Mouse (Mus musculus) liver, adult 2 months (tissue): ENCODE measurements around the gene Nlrp3. TPM values are rescaled to one million over a fixed set of nuclear protein-coding genes. Genes with fewer than 3 reads are reported as not detected.
A peak's percentile ranks its signal among the peaks of the same experiment; 100 is the strongest.

Experiments
- DNase-seq: peaks from one replicate; pipeline ENCODE4 v3.0.0-alpha.2; 2011; ENCODE audit warnings: low read depth, low spot score; ENCODE audit errors: extremely low read depth
- H3K27ac ChIP-seq: fragments of 200-500 bp; replicated peaks from 2 replicates; pipeline ENCODE4 v1.5.1; 2012; ENCODE audit warnings: low read depth, mild to moderate bottlenecking, control low read depth, inconsistent platforms, low read length; ENCODE audit not compliant: insufficient read depth
- H3K27me3 ChIP-seq: fragments of 200-500 bp; 2 replicates; pipeline ENCODE4 v1.6.1; 2012; ENCODE audit warnings: mild to moderate bottlenecking, moderate library complexity, low read length, inconsistent platforms; ENCODE audit not compliant: control insufficient read depth, insufficient read depth
- H3K36me3 ChIP-seq: fragments of 200-500 bp; 2 replicates; pipeline ENCODE4 v1.6.1; 2012; ENCODE audit warnings: low read length, inconsistent platforms; ENCODE audit not compliant: control insufficient read depth, insufficient read depth
- H3K4me1 ChIP-seq: fragments of 200-500 bp; 2 replicates; pipeline ENCODE4 v1.6.1; 2011; ENCODE audit warnings: low read length; ENCODE audit not compliant: control insufficient read depth, insufficient read depth
- H3K4me3 ChIP-seq: fragments of 200-500 bp; 2 replicates; pipeline ENCODE4 v1.5.1; 2011; ENCODE audit warnings: low read depth, mild to moderate bottlenecking, control low read depth, low read length, moderate library complexity; ENCODE audit not compliant: insufficient read depth
- H3K79me2 ChIP-seq: fragments of 200-500 bp; 2 replicates; pipeline ENCODE4 v1.6.1; 2012; ENCODE audit warnings: inconsistent platforms, mild to moderate bottlenecking, low read length, moderate library complexity; ENCODE audit not compliant: control insufficient read depth, insufficient read depth
- H3K9ac ChIP-seq: fragments of 200-500 bp; 2 replicates; pipeline ENCODE4 v1.6.1; 2012; ENCODE audit warnings: low read depth, mild to moderate bottlenecking, control low read depth, inconsistent platforms, low read length
- CTCF ChIP-seq: fragments of 200-500 bp; IDR thresholded peaks from 2 replicates; pipeline ENCODE4 v1.5.1; 2011; ENCODE audit warnings: low read depth, low read length, control low read depth
- POLR2A ChIP-seq: fragments of 200-500 bp; IDR thresholded peaks from 2 replicates; pipeline ENCODE4 v1.6.1; 2011; ENCODE audit warnings: low read length, control low read depth; ENCODE audit not compliant: insufficient read depth; ENCODE audit errors: extremely low read depth
- WGBS: fragments of 180-500 bp; shearing (Covaris S2); methylation state at CpG from one replicate; pipeline ENCODE4 v1.1.7; 2018; 5-methylcytosine and 5-hydroxymethylcytosine counted together
- polyA plus RNA-seq: library from polyadenylated mRNA; depleted of rRNA; stranded (reverse); fragments of >200 nt; gene quantifications from 2 replicates; pipeline ENCODE4 v1.2.3, GENCODE M21; 2012
- total RNA-seq: library from RNA; depleted of rRNA; stranded (reverse); fragments of >200 nt; gene quantifications from 2 replicates; pipeline ENCODE4 v1.2.3, GENCODE M21; 2014

Nlrp3 gene
- total and polyA plus RNA-seq, 2 experiments, result 0.44 to 0.55 TPM

DNA sequence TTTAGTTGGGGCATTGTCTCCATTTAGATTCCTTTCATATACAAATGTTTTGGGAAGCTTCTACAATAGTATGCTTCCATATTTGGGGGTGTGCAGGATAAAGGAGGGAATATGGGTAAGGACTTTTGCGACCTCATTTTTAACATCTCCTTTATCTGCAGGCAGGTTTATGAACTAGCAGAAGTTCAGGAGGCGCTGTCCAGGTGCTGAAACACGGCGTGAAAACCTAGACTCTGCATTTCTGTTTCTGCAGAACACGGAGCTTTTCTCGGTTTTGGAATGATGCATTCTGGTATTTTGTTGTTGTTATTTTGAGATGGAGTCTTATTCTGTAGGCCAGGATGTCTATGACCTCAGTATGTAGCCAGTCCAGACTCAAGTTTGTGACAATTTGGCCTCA lies 43.2 kb downstream of the Nlrp3 start:
- DNase-seq, result no peak
- H3K27ac ChIP-seq, result no peak overlapping the region
- H3K4me3 ChIP-seq, result no peak overlapping the region
- no peaks in the 10 kb centered on the region for H3K36me3 ChIP-seq
- TF ChIP-seq POLR2A (no peak), CTCF (no peak)
- WGBS, result 24% methylated on average over 6 of the region's 6 CpGs
- H3K4me1 ChIP-seq, result no peaks in the 10 kb centered on the region
- H3K27me3 ChIP-seq, result no peaks in the 10 kb centered on the region
- no peaks in the 10 kb centered on the region for H3K79me2 ChIP-seq
- no peak overlapping the region for H3K9ac ChIP-seq

DNA sequence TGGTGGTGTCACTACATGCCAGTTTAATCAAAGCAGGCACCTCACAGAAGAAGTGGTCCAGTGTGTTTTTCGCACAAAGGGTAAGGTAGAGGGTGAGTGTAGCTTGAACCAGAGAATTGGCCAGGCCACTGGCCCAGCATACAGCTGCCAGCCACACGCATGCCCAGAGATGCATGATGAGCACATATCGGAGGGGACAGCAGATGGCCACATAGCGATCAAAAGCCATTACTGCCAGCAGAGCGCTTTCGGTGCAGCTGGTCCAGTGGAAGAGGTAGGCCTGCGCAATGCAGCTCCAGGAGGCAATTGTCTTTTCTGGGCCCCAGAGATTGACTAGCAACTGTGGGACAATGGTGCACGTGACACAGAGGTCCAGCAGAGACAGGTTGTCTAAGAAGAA lies 48.1 kb downstream of the Nlrp3 start:
- H3K27me3 ChIP-seq, result no peaks in the 10 kb centered on the region; the same call in 1 of the 2 replicates
- H3K4me3 ChIP-seq, result no peak overlapping the region
- DNase-seq, result no peak
- WGBS, result 91% methylated on average over 8 of the region's 8 CpGs
- H3K27ac ChIP-seq, result no peak overlapping the region
- TF ChIP-seq POLR2A (no peak), CTCF (no peak)
- H3K79me2 ChIP-seq, result no peaks in the 10 kb centered on the region
- H3K9ac ChIP-seq, result no peak overlapping the region
- no peaks in the 10 kb centered on the region for H3K4me1 ChIP-seq
- H3K36me3 ChIP-seq, result no peaks in the 10 kb centered on the region

DNA sequence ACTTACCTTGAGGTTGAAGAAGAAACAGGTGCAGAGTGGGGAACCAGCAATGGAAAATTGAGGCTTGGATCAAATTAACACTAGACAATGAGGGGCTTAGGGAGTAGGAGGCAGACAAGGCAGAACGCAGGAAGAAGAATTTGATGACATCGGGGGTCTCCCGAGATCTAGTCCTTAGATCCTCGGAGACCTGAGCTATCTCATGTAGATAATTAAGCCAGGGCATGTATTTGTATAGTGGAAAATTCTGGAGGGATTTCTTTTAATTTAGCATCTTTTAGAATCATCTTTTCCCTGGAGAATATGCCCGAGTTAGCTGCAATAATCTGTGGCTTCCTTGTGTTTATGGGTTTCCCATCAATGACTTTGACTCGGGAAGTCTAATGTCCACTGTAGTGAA lies 51.8 kb downstream of the Nlrp3 start, which contains the start of gene Olfr223:
TSS of gene Olfr223 (minus strand) at position 101 of the 400 bp plus-strand sequence.
- no peak for DNase-seq
- H3K79me2 ChIP-seq, result no peaks in the 10 kb centered on the region
- H3K27ac ChIP-seq, result no peak within 1 kb of the TSS
- no peaks in the 10 kb centered on the region; the same call in 1 of the 2 replicates for H3K27me3 ChIP-seq
- WGBS, result 79% methylated on average over 6 of the region's 6 CpGs
- no peak for TF ChIP-seq POLR2A
- TF ChIP-seq CTCF, result no peak
- H3K4me1 ChIP-seq, result no peaks in the 10 kb centered on the region
- H3K4me3 ChIP-seq, result no peak within 1 kb of the TSS
- H3K9ac ChIP-seq, result no peak within 1 kb of the TSS
- no peaks in the 10 kb centered on the region for H3K36me3 ChIP-seq

DNA sequence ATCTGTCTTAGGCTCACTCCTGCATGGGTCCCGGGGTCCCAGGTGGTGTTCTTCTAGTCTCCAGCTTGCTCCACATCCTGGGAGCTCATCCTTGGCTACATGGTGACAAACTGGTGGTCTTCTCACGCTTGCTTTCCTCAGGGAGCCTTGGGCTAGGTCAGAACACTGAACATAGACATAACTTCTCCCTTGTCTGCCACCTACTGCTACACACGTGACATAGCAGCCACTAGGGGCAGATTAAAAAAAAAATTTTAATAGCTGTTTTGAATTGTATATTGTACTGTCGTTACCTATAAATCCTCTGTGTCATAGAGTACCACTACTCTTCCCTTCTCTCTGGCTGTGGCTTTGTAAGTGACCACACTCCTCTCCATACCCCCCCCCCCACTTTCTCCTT lies 54.7 kb downstream of the Nlrp3 start:
- no peaks in the 10 kb centered on the region for H3K4me1 ChIP-seq
- TF ChIP-seq POLR2A (no peak), CTCF (no peak)
- no peak overlapping the region for H3K27ac ChIP-seq
- no peaks in the 10 kb centered on the region for H3K79me2 ChIP-seq
- no peaks in the 10 kb centered on the region for H3K36me3 ChIP-seq
- no peak overlapping the region for H3K9ac ChIP-seq
- H3K4me3 ChIP-seq, result no peak overlapping the region
- WGBS, result 48% methylated on average over 4 of the region's 4 CpGs
- no peak for DNase-seq
- H3K27me3 ChIP-seq, result no peaks in the 10 kb centered on the region; the same call in 1 of the 2 replicates

DNA sequence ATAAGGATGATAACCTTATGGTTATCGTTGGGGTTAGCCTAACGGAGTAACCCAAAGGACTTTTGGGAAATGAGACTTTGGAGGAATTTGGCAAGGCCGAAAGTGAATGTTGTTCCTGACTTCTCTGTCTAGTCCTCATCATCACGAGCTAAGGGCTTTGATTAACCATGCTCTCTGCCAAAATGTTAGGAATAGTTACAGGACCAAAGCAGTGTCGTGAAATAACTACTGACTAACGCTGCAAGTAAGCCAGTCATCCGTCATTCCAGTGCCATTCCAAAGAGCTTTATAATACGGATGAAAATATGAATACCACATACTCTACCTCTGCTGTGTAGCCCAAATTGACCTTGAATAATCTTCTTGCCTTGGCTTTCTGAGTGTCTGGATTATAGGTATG lies 55.6 kb downstream of the Nlrp3 start:
- Histone ChIP-seq H3K27me3 (no peaks in the 10 kb centered on the region; the same call in 1 of the 2 replicates), H3K4me3 (no peak overlapping the region), H3K27ac (no peak overlapping the region), H3K4me1 (no peaks in the 10 kb centered on the region), H3K36me3 (no peaks in the 10 kb centered on the region), H3K9ac (no peak overlapping the region), H3K79me2 (no peaks in the 10 kb centered on the region)
- WGBS, result 84% methylated on average over 8 of the region's 8 CpGs
- TF ChIP-seq POLR2A, result no peak
- no peak for TF ChIP-seq CTCF
- DNase-seq, result no peak

DNA sequence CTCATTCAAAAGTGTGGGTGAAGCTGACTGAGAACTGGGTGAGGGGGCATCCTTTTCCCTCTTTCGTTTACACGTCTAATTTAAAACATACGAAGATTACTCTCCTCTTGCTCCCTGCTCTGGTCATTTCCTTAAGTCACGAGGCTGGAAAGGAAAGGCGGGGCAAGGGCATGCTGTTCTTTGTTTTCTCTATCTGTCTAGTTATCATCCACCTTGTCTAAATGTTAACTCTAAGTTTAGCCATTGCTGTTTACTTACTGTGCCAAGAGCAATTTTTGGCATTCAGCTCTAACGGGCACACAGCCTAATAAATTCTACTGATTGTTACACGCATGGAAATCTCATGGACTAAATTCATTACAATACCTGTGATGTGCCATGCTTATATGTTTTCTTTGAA lies 57.8 kb downstream of the Nlrp3 start:
- 35% methylated on average over 7 of the region's 7 CpGs for WGBS
- H3K9ac ChIP-seq, result no peak overlapping the region
- no peak overlapping the region for H3K27ac ChIP-seq

More for the DNA sequence above, 57.8 kb downstream of the Nlrp3 start:
- Histone ChIP-seq H3K4me1 (no peaks in the 10 kb centered on the region), H3K79me2 (no peaks in the 10 kb centered on the region), H3K36me3 (no peaks in the 10 kb centered on the region), H3K4me3 (no peak overlapping the region), H3K27me3 (no peaks in the 10 kb centered on the region; the same call in 1 of the 2 replicates)
- peak; percentile 22 for DNase-seq
- TF ChIP-seq POLR2A (no peak), CTCF (no peak)
